Mouse (Mus musculus) lung, adult 18-20 months (tissue): ENCODE results near the gene Cdh9.

Source experiments
- DNase-seq, 2 experiments: peaks; one replicate each; pipeline ENCODE4 v3.0.0; 2022; ENCODE audit warnings: mixed read lengths in 2 of 2

The Cdh9 gene

GRCm38 (mm10) chr15:16728470-16729011 lies at the start of gene Cdh9:
Gene Cdh9, plus strand, starts transcription at chr15:16728756.
- DNase-seq: no peak

GRCm38 (mm10) chr15:16679096-16679495 lies 49.5 kb upstream of the Cdh9 start:
- no peak for DNase-seq

GRCm38 (mm10) chr15:16699821-16700220 lies 28.7 kb upstream of the Cdh9 start:
- DNase-seq: no peak

GRCm38 (mm10) chr15:16702340-16702739 lies 26.2 kb upstream of the Cdh9 start:
- DNase-seq: no peak

- DNase-seq: no peak
Observed at GRCm38 (mm10) chr15:16739088-16739487, 10.5 kb downstream of the Cdh9 start.

GRCm38 (mm10) chr15:16746672-16747071 lies 18.1 kb downstream of the Cdh9 start:
- no peak for DNase-seq

- no peak for DNase-seq
Observed at GRCm38 (mm10) chr15:16763252-16763651, 34.7 kb downstream of the Cdh9 start.

- DNase-seq: no peak
Observed at GRCm38 (mm10) chr15:16784575-16784974, 56.0 kb downstream of the Cdh9 start.

GRCm38 (mm10) chr15:16792857-16793256 lies 64.3 kb downstream of the Cdh9 start:
- DNase-seq: no peak

- DNase-seq: no peak
Observed at GRCm38 (mm10) chr15:16801302-16801701, 72.7 kb downstream of the Cdh9 start.

GRCm38 (mm10) chr15:16810787-16811186 lies 82.2 kb downstream of the Cdh9 start:
- no peak for DNase-seq

- no peak for DNase-seq
Observed at GRCm38 (mm10) chr15:16814035-16814434, 85.5 kb downstream of the Cdh9 start.

- no peak for DNase-seq
Observed at GRCm38 (mm10) chr15:16834761-16835160, 106.2 kb downstream of the Cdh9 start.

- no peak for DNase-seq
Observed at GRCm38 (mm10) chr15:16882542-16882941, 154.0 kb downstream of the Cdh9 start.

GRCm38 (mm10) chr15:16896674-16897073 lies 168.1 kb downstream of the Cdh9 start:
- DNase-seq: no peak
